Mouse (Mus musculus): ENCODE measurements around the gene Uvssa. TPM values are rescaled to one million over a fixed set of nuclear protein-coding genes. Genes with fewer than 3 reads are reported as not detected.

The Uvssa gene
- polyA plus RNA-seq, 1 experiment = 4.3 TPM

GRCm38 (mm10) chr5:33352273-33352645 is 26.1 kb upstream of the Uvssa start:
- Histone ChIP-seq H3K36me3 (ENCODE audit: control insufficient read depth, insufficient read depth, low read length) (no peaks in the 10 kb centered on the region), H3K4me3 (ENCODE audit: insufficient read depth, low read depth, low read length) (no peak overlapping the region), H3K27me3 (replicated peaks; ENCODE audit: control insufficient read depth, insufficient read depth, low read length) (no peaks in the 10 kb centered on the region), H3K4me1 (ENCODE audit: control insufficient read depth, insufficient read depth, low read length) (peaks cover 23% of the 10 kb centered on the region), H3K27ac (ENCODE audit: insufficient read depth, low read depth, low read length) (no peak overlapping the region)
- peak; percentile 38 for DNase-seq
- TF ChIP-seq POLR2A (IDR thresholded peaks at IDR 0.05; ENCODE audit: low read depth, low read length) = no peak
- no peak for TF ChIP-seq CTCF (conservative IDR thresholded peaks at IDR 0.05; ENCODE audit: insufficient read depth, insufficient read length, low read depth, low read length)
- 30% methylated on average over 8 of the region's 8 CpGs for WGBS

- Histone ChIP-seq H3K4me3 (ENCODE audit: insufficient read depth, low read depth, low read length) (no peak overlapping the region), H3K27ac (ENCODE audit: insufficient read depth, low read depth, low read length) (no peak overlapping the region), H3K36me3 (ENCODE audit: control insufficient read depth, insufficient read depth, low read length) (no peaks in the 10 kb centered on the region), H3K4me1 (ENCODE audit: control insufficient read depth, insufficient read depth, low read length) (peaks cover 26% of the 10 kb centered on the region), H3K27me3 (replicated peaks; ENCODE audit: control insufficient read depth, insufficient read depth, low read length) (no peaks in the 10 kb centered on the region)
- TF ChIP-seq POLR2A (IDR thresholded peaks at IDR 0.05; ENCODE audit: low read depth, low read length) (no peak), CTCF (conservative IDR thresholded peaks at IDR 0.05; ENCODE audit: insufficient read depth, insufficient read length, low read depth, low read length) (no peak)
- no peak for DNase-seq
- 72% methylated on average over 3 of the region's 3 CpGs for WGBS
Measured at GRCm38 (mm10) chr5:33353011-33353410, 25.3 kb upstream of the Uvssa start.

- no peak for DNase-seq
- no peak overlapping the region for H3K27ac ChIP-seq (ENCODE audit: insufficient read depth, low read depth, low read length)
- 93% methylated on average over 1 of the region's 1 CpGs for WGBS
- no peaks in the 10 kb centered on the region for H3K27me3 ChIP-seq (replicated peaks; ENCODE audit: control insufficient read depth, insufficient read depth, low read length)
- no peak overlapping the region for H3K4me3 ChIP-seq (ENCODE audit: insufficient read depth, low read depth, low read length)
- peaks cover 1% of the 10 kb centered on the region; the same call in 1 of the 2 replicates for H3K36me3 ChIP-seq (ENCODE audit: control insufficient read depth, insufficient read depth, low read length)
- TF ChIP-seq POLR2A (IDR thresholded peaks at IDR 0.05; ENCODE audit: low read depth, low read length) (no peak), CTCF (conservative IDR thresholded peaks at IDR 0.05; ENCODE audit: insufficient read depth, insufficient read length, low read depth, low read length) (no peak)
- peaks cover 20% of the 10 kb centered on the region for H3K4me1 ChIP-seq (ENCODE audit: control insufficient read depth, insufficient read depth, low read length)
Measured at GRCm38 (mm10) chr5:33357494-33357893, 20.9 kb upstream of the Uvssa start.

- H3K27me3 ChIP-seq (replicated peaks; ENCODE audit: control insufficient read depth, insufficient read depth, low read length) = no peaks in the 10 kb centered on the region
- H3K4me3 ChIP-seq (ENCODE audit: insufficient read depth, low read depth, low read length) = no peak overlapping the region
- peaks cover 4% of the 10 kb centered on the region; the same call in 1 of the 2 replicates for H3K36me3 ChIP-seq (ENCODE audit: control insufficient read depth, insufficient read depth, low read length)
- DNase-seq = peak; percentile 31
- peaks cover 18% of the 10 kb centered on the region for H3K4me1 ChIP-seq (ENCODE audit: control insufficient read depth, insufficient read depth, low read length)
- TF ChIP-seq CTCF (conservative IDR thresholded peaks at IDR 0.05; ENCODE audit: insufficient read depth, insufficient read length, low read depth, low read length) (no peak), POLR2A (IDR thresholded peaks at IDR 0.05; ENCODE audit: low read depth, low read length) (no peak)
- 94% methylated on average over 4 of the region's 4 CpGs for WGBS
- no peak overlapping the region for H3K27ac ChIP-seq (ENCODE audit: insufficient read depth, low read depth, low read length)
Measured at GRCm38 (mm10) chr5:33358467-33358866, 19.9 kb upstream of the Uvssa start.

- Histone ChIP-seq H3K36me3 (ENCODE audit: control insufficient read depth, insufficient read depth, low read length) (peaks cover 4% of the 10 kb centered on the region; the same call in 1 of the 2 replicates), H3K4me1 (ENCODE audit: control insufficient read depth, insufficient read depth, low read length) (no peaks in the 10 kb centered on the region), H3K27ac (ENCODE audit: insufficient read depth, low read depth, low read length) (no peak overlapping the region), H3K4me3 (ENCODE audit: insufficient read depth, low read depth, low read length) (no peak overlapping the region), H3K27me3 (replicated peaks; ENCODE audit: control insufficient read depth, insufficient read depth, low read length) (no peaks in the 10 kb centered on the region)
- 90% methylated on average over 5 of the region's 5 CpGs for WGBS
- no peak for TF ChIP-seq CTCF (conservative IDR thresholded peaks at IDR 0.05; ENCODE audit: insufficient read depth, insufficient read length, low read depth, low read length)
- TF ChIP-seq POLR2A (IDR thresholded peaks at IDR 0.05; ENCODE audit: low read depth, low read length) = no peak
- DNase-seq = no peak
Measured at GRCm38 (mm10) chr5:33363263-33363662, 15.1 kb upstream of the Uvssa start.

- no peaks in the 10 kb centered on the region for H3K27me3 ChIP-seq (replicated peaks; ENCODE audit: control insufficient read depth, insufficient read depth, low read length)
- DNase-seq = no peak
- H3K4me1 ChIP-seq (ENCODE audit: control insufficient read depth, insufficient read depth, low read length) = no peaks in the 10 kb centered on the region
- TF ChIP-seq POLR2A (IDR thresholded peaks at IDR 0.05; ENCODE audit: low read depth, low read length) (no peak), CTCF (conservative IDR thresholded peaks at IDR 0.05; ENCODE audit: insufficient read depth, insufficient read length, low read depth, low read length) (no peak)
- WGBS = 88% methylated on average over 4 of the region's 4 CpGs
- no peak overlapping the region for H3K4me3 ChIP-seq (ENCODE audit: insufficient read depth, low read depth, low read length)
- peaks cover 2% of the 10 kb centered on the region; the same call in 1 of the 2 replicates for H3K36me3 ChIP-seq (ENCODE audit: control insufficient read depth, insufficient read depth, low read length)
- H3K27ac ChIP-seq (ENCODE audit: insufficient read depth, low read depth, low read length) = no peak overlapping the region
Measured at GRCm38 (mm10) chr5:33368651-33369050, 9.7 kb upstream of the Uvssa start.

- no peaks in the 10 kb centered on the region for H3K4me1 ChIP-seq (ENCODE audit: control insufficient read depth, insufficient read depth, low read length)
- H3K27me3 ChIP-seq (replicated peaks; ENCODE audit: control insufficient read depth, insufficient read depth, low read length) = no peaks in the 10 kb centered on the region
- no peak overlapping the region for H3K4me3 ChIP-seq (ENCODE audit: insufficient read depth, low read depth, low read length)
- H3K27ac ChIP-seq (ENCODE audit: insufficient read depth, low read depth, low read length) = no peak overlapping the region
- H3K36me3 ChIP-seq (ENCODE audit: control insufficient read depth, insufficient read depth, low read length) = peaks cover 2% of the 10 kb centered on the region; the same call in 1 of the 2 replicates
- peak; percentile 71 for TF ChIP-seq CTCF (conservative IDR thresholded peaks at IDR 0.05; ENCODE audit: insufficient read depth, insufficient read length, low read depth, low read length)
- TF ChIP-seq POLR2A (IDR thresholded peaks at IDR 0.05; ENCODE audit: low read depth, low read length) = no peak
- peak; percentile 40 for DNase-seq
Measured at GRCm38 (mm10) chr5:33371137-33371536, 7.2 kb upstream of the Uvssa start.

Data from kidney, adult 2 months (tissue).